9 mouse cellular contexts compared by ENCODE assay signal in genomic region chr1:77496468-77497181, GRCm38 (mm10). TPM values are rescaled to one million over a fixed set of nuclear protein-coding genes. Genes with fewer than 3 reads are reported as not detected.
DNase-seq lines count a peak whose midpoint lies in the region; ATAC-seq and TF ChIP-seq lines count a peak whose summit lies in the region.
"Had no signal": no experiment of that assay in that cellular context is flagged by ENCODE, and none has a peak within 500 bp of the region (broad histone marks: within the 10 kb centered on the region; RNA-seq: fewer than 3 reads in every experiment).

No protein-coding gene starts in this region.

- no peak overlapping the region for H3K4me3 ChIP-seq in intestine, postnatal 0 days (ENCODE audit: low read depth, low read length)
- H3K4me3 ChIP-seq in intestine, embryonic 15.5 days (replicated peaks) = no peak overlapping the region
- peak overlapping the region; percentile 3; the same call in 1 of the 2 replicates for H3K4me3 ChIP-seq in forebrain, embryonic 13.5 days
- H3K4me3 ChIP-seq in midbrain, embryonic 12.5 days = no peak overlapping the region

- H3K36me3 ChIP-seq in intestine, postnatal 0 days (ENCODE audit: control insufficient read depth, insufficient read depth) = no peaks in the 10 kb centered on the region
- no peaks in the 10 kb centered on the region for H3K36me3 ChIP-seq in intestine, embryonic 15.5 days
- peaks cover 15% of the 10 kb centered on the region for H3K36me3 ChIP-seq in forebrain, embryonic 13.5 days (ENCODE audit: poor library complexity, severe bottlenecking)
- H3K36me3 ChIP-seq in midbrain, embryonic 12.5 days = no peaks in the 10 kb centered on the region

- no peak overlapping the region for H3K4me2 ChIP-seq in intestine, postnatal 0 days (replicated peaks; ENCODE audit: low read depth)
- no peak overlapping the region for H3K4me2 ChIP-seq in intestine, embryonic 15.5 days (replicated peaks)
- peak overlapping the region; percentile 44 for H3K4me2 ChIP-seq in forebrain, embryonic 13.5 days
- peak overlapping the region; percentile 32 for H3K4me2 ChIP-seq in midbrain, embryonic 12.5 days (replicated peaks)

- H3K9ac ChIP-seq in intestine, postnatal 0 days (ENCODE audit: low read depth, low read length) = no peak overlapping the region
- no peak overlapping the region for H3K9ac ChIP-seq in intestine, embryonic 15.5 days
- H3K9ac ChIP-seq in forebrain, embryonic 13.5 days = no peak overlapping the region
- H3K9ac ChIP-seq in midbrain, embryonic 12.5 days (replicated peaks) = 0 out of 2 replicates have a peak overlapping the region, but pooled peaks have one; percentile 4

- DNase-seq in R1 (ENCODE audit: low read depth, low spot score) = peak; percentile 95
- DNase-seq in thymus, postnatal 10 days (ENCODE audit: low spot score in 2 of 2) = no peak
- no peak for DNase-seq in cerebellum, postnatal 4 days (ENCODE audit: low spot score in 2 of 2)
- DNase-seq in adrenal gland, postnatal 4 days (ENCODE audit: low spot score in 2 of 2) = no peak
- DNase-seq: gastrocnemius, postnatal 10 days had no signal

- H3K27me3 ChIP-seq in intestine, postnatal 0 days (replicated peaks; ENCODE audit: control insufficient read depth, insufficient read depth, low read length) = no peaks in the 10 kb centered on the region
- H3K27me3 ChIP-seq in intestine, embryonic 15.5 days (replicated peaks) = no peaks in the 10 kb centered on the region
- H3K27me3 ChIP-seq in forebrain, embryonic 13.5 days = no peaks in the 10 kb centered on the region
- H3K27me3 ChIP-seq in midbrain, embryonic 12.5 days = no peaks in the 10 kb centered on the region

- no peaks in the 10 kb centered on the region for H3K9me3 ChIP-seq in intestine, postnatal 0 days (ENCODE audit: control insufficient read depth)
- H3K9me3 ChIP-seq in intestine, embryonic 15.5 days = no peaks in the 10 kb centered on the region
- H3K9me3 ChIP-seq in forebrain, embryonic 13.5 days (replicated peaks) = no peaks in the 10 kb centered on the region
- no peaks in the 10 kb centered on the region for H3K9me3 ChIP-seq in midbrain, embryonic 12.5 days

- H3K4me1 ChIP-seq in intestine, postnatal 0 days (replicated peaks; ENCODE audit: control insufficient read depth, insufficient read depth, low read length) = no peaks in the 10 kb centered on the region
- peaks cover 6% of the 10 kb centered on the region; the same call in 1 of the 2 replicates for H3K4me1 ChIP-seq in intestine, embryonic 15.5 days (replicated peaks)
- H3K4me1 ChIP-seq in forebrain, embryonic 13.5 days = peaks cover 92% of the 10 kb centered on the region
- peaks cover 85% of the 10 kb centered on the region for H3K4me1 ChIP-seq in midbrain, embryonic 12.5 days

- no peak overlapping the region for H3K27ac ChIP-seq in intestine, postnatal 0 days (ENCODE audit: low read depth, low read length)
- no peak overlapping the region for H3K27ac ChIP-seq in intestine, embryonic 15.5 days
- peak overlapping the region; percentile 75 for H3K27ac ChIP-seq in forebrain, embryonic 13.5 days
- H3K27ac ChIP-seq in midbrain, embryonic 12.5 days (replicated peaks) = peak overlapping the region; percentile 79

- WGBS in intestine, postnatal 0 days = 59% methylated on average over 11 of the region's 11 CpGs
- 34% methylated on average over 11 of the region's 11 CpGs for WGBS in intestine, embryonic 15.5 days
- WGBS in forebrain, embryonic 13.5 days = 3% methylated on average over 11 of the region's 11 CpGs
- 4% methylated on average over 11 of the region's 11 CpGs for WGBS in midbrain, embryonic 12.5 days

- 0 out of 2 replicates have a peak, but pooled peaks have one; percentile 14 for TF ChIP-seq CTCF in intestine, postnatal 0 days (IDR thresholded peaks at IDR 0.05; ENCODE audit: low read depth)

- no peak for ATAC-seq in intestine, postnatal 0 days
- ATAC-seq in intestine, embryonic 15.5 days = no peak
- ATAC-seq in forebrain, embryonic 13.5 days = peak; percentile 93
- peak; percentile 96 for ATAC-seq in midbrain, embryonic 12.5 days (ENCODE audit: low FRiP score, low read depth)

RNA-seq across cellular contexts. Expression of gene Epha4, which starts 18.3 kb away (rescaled TPM):
- 1.5 and 2.1 TPM in 2 replicates for polyA plus RNA-seq in intestine, postnatal 0 days (2015; fragmentation: Nextera tagmentation; extraction: Ambion mirVana)
- polyA plus RNA-seq in intestine, embryonic 15.5 days (2015; fragmentation: Nextera tagmentation; extraction: Ambion mirVana) = 8.7 and 10.4 TPM in 2 replicates
- polyA plus RNA-seq in forebrain, embryonic 13.5 days (2015; fragmentation: Nextera tagmentation; extraction: Ambion mirVana) = 80.7 and 83.6 TPM in 2 replicates
- polyA plus RNA-seq in midbrain, embryonic 12.5 days (2016; fragmentation: Nextera tagmentation; extraction: Ambion mirVana) = 32.9 and 39.4 TPM in 2 replicates
- total RNA-seq in adrenal gland, postnatal 4 days (2021) = 10 to 100 TPM in 1 of 2 experiments, 1 to 10 TPM in 1; 4.5 to 10.1 TPM

Comparison
In these comparisons a context has a peak if more than half of its experiments do, and no peak if none do; other contexts are left out.
1. ATAC-seq: peak in forebrain, embryonic 13.5 days (single experiment) and midbrain, embryonic 12.5 days (single experiment); none in intestine, postnatal 0 days (single experiment) and intestine, embryonic 15.5 days (single experiment).
2. H3K27ac ChIP-seq: peak in forebrain, embryonic 13.5 days (single experiment) and midbrain, embryonic 12.5 days (single experiment); none in intestine, postnatal 0 days (single experiment) and intestine, embryonic 15.5 days (single experiment).
3. H3K4me2 ChIP-seq: peak in forebrain, embryonic 13.5 days (single experiment) and midbrain, embryonic 12.5 days (single experiment); none in intestine, postnatal 0 days (single experiment) and intestine, embryonic 15.5 days (single experiment).